Mouse (Mus musculus) c-Kit-positive CD71-positive TER-119-positive erythroid progenitor cells, embryonic 14.5 days (primary cell): ENCODE data around the gene Ptprn2.

Experiments used
- DNase-seq: peaks from one replicate; pipeline ENCODE4 v3.0.0-alpha.2; 2013; ENCODE audit warnings: low spot score

The Ptprn2 gene

DNA sequence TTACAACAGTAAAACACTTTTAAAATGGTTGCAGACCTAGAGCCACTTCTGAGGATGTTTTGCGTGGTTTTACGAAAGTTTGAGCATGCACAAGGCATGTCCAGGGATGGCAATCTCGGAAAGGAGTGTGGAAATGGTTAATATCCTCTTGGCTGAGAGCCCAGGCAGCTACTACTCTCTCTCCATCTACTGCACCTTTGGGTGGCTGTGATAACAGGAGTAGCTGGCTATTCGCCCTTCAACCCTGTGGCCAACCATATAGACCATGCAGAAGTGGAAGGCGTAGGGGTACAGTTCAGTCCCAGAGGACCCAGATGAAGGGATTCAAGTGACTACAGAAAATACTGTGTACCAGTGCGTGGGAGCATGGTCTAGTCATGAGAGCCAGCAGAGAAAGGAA, 655.9 kb downstream of the Ptprn2 start:
- DNase-seq = no peak

- no peak for DNase-seq
These were observed 663.7 kb downstream of the Ptprn2 start for GRCm38 (mm10) chr12:117149176-117149575.

DNA sequence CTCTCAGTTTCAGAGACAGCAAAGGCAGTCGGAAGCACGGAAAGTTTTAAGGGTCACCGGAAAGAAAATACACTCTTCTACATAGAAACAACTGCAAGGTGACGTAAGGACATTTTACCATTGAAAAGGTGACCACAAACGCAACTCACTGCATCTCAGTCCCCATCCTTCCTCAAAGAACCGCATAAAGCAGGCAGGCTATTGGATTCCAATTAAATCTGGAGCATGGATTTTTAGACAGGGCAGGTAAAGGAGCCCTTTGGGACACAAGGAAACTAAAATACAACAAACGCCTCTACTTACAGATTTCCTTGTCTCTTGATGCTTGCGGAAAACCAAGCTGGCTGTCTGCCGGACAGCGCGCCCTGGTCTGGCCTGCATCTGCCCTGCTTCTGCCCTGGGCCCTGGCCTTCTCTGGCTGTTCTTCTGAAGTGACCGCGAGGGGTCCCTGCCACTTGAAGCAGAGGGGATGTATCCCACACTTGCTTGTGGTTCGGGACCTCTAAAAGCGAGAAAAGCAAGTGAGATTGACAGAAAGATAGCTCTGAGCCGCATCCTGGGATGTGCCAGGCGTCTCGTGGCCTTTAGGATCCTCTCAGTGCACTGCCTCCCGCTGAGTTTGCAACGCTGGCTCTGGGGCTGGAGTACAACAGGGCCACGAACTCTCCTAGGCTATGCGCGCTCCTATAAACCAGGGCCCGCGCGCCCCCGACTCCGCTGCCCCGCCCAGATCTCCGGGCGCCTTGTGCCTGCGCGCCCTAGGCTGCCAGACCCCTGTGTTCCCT, 665.3 kb downstream of the Ptprn2 start:
- DNase-seq = no peak

GRCm38 (mm10) chr12:117151611-117152010, 666.1 kb downstream of the Ptprn2 start:
- no peak for DNase-seq

DNA sequence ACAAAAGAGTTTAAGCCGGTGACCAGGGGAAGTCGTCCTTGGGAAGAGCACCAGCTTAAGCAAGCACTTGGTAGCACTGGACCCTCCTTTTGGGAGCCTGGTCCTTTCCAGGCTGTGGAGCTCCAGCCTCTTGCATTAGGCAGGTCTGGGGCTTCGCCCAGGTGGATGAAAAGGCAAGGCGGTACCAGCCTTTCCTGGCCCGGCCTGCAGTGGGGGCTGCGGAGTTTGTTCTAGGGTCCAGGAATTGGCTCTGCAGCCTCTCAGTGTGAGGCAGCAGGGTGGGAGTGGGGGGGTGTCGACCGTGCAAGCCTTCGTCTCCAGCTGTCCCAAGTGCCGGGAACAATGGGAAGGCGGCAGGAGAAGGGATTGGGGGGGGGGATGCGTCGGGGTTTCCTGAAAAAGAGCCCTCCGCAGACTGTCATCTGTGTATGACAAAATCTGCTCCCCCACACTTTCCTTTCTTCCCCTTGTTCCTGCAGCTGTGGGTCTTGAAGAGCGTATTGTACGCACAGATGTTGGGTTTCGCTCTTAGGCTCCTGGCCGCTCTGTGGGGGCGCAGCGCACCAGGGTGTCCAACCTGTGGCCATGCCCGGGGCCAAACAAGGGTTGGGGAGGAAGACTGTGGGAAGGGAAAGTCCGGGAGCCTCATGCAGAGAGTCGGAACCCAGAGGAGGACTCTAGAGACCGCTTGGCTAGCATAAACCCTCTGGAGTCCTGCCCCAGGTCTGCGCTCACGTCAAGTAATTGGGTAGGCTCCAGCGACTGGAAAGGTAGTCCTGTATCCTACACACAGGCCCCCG, 667.0 kb downstream of the Ptprn2 start:
- DNase-seq = no peak

DNA sequence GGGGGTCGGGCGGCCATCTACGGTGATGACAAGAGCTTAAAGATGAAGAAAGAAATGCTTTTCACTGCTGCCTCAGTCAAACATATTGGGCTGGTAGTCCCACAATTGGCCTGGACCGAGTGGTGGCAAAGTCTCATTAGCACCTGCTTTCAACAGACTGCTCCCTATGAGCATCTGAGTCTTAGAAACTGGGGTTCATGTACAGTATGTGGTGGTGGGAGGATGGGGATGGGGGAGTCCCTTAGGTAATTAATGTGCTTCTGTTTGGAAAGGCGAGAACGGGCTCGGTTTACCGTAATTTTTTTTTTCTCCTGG, 667.6 kb downstream of the Ptprn2 start:
- DNase-seq = no peak

DNA sequence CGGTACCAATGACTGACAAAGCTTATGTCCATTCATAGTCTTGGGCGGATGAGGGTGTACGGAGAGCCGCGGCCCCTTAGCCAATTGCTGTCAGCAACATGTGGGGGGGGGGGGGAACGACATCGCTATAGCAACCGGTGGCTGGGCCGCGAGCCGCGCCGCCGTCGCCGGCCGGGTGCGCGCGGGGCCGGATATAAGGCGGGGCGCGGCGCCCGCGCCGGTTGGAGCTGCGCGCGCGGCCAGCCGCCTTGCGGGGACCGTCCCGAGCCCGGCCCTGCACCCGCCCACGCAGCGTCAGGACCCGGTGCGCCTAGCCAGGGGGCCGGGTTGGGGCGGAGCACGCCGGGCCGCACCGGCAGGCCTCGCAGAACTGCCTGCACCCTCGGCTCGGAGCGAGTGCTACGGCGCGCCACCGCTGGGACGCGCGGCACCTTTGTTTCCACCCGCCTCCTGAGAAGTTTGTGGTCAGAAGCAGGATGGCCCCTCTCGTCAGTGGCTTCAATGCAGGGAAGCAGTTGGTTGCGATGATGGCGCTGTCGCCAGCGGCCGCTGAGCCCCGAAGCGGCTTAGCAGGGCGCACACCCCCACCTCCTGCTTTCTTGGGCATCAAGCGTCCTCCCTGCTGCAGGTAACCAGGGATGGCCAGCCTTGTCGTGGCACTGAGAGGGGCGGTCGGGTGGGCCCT, 668.3 kb downstream of the Ptprn2 start:
- DNase-seq = no peak

DNA sequence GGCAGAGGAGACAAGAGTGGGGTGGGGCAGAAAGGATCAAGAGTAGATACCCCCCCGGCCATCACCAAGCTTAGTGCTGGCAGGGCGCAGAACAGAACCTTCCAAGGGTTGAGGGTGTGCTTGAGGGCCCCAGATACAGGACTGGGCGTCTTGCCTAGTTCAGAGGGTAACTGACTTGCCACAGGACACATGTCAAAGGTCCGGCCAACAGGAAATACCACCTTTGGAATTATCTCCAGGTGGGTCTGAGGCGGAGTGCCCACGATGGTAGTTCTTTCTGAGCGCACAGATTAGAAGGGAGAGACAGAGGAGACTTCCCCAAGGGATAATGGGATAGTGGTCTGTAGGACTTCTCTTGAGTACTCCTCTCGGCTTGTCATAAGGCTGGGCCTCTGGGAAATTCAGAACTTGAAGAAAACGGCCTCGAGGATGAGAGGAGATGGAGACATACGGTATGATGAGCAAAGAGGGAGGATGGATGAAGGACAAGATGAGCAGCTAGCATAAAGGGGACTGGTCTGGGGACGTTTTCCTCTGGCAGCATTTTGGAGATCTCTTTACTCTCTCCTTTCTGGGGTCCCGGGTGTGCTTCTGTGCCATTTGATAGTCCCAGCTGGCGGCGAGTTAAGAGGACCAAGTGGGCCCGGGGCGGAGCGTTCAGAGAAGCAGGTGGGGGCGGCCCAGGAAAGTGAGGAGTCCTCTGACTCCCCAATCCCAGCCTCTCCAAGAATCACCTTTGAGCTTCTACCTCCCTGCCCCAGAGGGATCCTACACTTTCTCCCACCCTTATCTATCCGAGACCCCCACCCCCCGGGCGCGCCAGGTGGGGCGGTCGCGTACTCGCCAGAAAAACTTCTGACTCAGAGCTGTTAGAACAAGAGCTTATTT, 669.1 kb downstream of the Ptprn2 start:
- DNase-seq = no peak

DNA sequence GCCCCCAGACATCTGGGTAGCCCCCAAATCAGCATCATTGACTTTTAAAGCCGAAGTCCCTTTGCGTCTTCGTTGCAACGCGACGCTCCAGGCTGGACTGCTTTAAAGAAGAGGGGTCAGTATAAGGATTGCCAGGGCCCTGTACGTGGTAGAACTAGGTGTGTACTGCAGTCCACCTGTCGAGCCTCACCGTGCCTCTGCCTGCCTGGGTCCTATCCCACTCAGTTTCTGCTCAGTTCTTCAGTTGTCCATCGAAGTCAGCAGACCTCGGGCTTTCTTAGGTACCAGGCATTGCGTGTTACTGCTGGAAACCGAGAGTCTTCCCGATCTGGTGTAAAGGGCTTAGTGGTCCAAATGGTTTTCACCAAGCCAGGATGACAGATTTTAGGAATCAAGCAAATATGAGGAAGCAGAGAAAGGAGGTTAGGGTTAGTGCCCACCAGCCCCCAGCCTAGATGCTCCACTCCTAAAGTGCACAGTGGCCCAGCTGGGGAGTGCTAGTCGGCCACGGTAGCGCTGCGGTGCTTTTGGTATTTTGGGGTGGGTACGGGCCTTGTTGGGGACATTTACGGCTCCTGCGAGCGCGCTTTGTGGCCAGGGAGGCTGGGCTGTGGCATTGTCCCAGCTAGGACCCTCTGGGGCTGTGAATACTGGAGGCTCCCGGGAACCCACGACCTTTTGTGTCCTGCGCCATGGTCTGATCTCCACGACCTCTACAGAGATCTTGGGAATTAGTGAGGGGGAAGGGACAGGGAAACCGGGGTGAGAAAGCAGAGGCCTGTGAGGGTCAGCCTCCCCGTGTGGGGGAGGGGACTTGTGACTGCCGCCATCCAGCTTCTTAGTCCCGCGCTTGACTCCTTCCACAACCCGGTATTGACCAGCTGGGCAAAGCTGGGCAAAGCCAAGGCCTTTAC, 670.0 kb downstream of the Ptprn2 start:
- DNase-seq = no peak

DNA sequence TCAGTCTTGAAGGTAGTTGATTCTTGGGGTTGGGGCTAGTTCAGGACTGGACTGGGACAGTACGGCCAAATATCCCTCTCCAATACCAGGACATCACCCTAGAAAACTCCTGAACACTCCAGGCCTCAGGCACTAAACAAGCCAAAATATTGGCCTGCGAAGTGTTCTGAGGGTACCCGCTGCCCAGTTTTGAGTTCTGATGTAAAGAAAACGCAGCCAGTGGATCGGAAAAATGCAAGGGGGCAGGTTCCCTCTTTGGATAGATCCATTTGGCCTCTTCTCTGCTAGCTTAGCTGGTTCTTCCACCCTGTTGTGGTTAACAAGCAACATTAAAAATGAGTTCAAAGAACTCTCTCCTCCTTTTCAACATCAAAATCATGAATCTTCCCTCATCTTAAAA, 670.7 kb downstream of the Ptprn2 start:
- no peak for DNase-seq

DNA sequence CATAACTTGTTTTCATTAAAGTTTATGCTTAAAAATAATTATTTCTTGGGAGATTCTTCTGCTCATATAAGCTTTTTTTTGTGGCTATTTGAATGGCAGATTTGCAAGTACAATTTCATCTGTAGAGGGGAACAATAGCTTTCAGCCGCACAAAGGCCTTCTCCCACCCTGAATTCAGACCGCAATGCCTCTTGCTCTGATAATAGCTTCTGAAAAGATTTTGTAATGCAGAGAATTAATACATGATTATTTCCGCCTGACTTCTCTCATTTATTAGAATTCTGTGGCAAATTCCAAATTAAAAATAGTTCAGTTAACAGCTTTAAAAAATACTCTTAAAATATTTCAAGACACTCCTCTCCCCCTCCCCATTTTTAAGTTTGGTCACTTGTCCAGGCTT, 671.3 kb downstream of the Ptprn2 start:
- DNase-seq = no peak

DNA sequence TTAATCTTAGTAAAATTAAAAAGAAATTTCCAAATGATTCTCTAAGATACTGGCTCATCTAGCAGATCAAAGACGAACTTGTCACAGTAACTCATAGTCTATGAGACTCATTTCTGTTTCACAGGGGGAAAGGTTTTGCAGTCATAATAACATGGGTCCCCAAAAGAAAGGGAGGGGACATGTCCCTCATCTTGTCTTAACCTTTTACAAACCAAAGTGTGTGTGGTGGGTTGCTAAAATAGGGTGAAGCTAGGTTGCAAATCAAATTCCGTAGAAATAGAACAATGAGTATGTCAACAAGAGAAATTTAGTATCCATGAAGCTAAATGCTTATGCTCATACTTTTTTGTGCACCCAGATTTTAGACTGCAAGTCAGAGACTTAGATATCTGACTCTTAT, 671.7 kb downstream of the Ptprn2 start:
- DNase-seq = no peak

DNA sequence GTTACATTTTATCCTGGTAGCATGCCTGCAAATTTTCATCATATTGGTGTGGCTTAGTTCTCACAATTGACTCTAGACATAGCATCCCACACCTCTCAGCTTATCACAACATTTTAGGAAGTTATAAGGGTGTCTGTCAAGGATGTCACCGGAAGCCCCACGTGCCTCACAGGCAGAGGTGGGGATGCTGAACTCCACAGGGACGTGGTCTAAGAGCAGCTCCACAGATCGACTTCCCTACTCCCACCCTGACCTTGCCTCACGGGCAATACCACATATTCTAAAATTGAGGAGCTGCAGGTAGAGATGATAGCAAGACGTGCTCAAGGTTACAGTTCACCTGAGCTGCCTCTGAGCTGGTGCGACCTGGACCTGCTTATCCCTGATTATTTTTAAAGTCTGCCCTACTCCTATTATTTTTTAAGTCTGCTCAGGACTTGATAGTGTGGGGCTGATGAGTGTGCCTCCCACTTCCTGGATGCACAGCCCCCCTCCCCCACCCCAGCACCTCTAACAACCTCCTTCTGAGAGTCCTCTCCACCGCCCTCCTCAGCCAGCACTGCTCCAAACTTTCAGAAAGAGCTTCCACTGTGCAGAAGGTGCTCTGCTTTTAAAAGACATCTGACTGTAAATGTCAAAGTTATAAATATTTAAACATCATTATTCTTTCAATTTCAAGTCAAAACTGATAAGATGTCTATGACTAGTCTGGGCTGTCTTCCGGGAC, 672.3 kb downstream of the Ptprn2 start:
- no peak for DNase-seq

DNA sequence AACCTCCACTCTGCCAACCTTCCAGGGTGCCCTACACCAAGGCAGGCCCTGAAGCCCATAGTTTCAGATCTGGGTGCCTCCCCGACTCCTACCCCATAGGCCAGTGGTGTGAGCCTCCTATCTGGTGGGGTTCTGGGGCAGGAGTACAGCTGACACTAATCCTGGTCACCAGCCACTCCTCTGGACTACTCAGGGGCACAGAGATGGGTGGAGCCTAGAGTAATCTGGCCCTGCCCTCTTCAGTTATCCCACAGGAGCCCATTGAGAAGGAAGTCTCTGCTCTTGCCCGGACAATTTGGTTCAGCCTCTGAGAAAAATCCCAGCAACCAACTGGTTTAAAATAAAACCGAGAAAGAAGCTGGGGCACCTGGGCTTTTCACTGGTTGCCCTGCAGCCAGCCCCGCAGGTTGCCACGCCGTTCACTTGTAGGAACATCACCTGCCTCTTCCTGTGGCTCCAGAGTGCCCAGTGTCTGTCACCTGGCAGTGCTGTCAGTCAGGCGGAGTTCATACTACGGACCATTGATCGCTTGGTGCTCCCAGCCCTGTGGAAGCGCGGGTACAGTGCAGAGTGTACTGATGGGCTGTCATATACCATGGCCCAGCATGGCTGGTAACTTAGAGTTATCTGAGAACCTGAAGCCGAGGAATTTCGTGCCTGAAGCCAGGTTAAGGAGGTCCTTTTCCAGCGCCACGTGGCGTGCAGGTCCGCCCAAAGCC, 673.6 kb downstream of the Ptprn2 start:
- no peak for DNase-seq

DNA sequence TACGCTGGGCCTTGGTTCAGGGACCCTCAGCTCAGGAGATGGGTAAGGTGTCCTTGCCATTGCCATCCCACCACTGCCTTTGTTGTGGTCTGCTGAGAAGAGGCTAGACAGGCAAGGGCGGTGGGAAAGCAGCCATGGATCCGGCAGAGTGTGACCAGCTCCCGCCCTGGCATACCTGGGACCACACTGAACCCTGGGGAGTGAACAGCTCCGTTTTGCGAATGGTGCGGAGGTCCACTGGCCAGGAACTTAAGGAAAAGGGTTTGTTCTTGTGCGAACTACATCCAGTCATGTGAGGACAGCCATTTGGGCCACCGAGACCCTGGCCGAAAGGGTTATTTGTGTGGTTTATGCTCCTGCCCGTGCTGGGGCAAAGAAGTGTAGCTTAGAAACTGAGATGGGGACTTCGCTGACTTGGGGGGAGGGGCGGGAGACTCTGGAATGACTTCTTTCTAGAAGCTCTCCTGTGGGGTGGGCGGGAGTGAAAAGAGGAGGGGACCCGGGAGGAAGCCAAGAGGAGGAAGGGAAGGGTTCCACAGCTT, 674.2 kb downstream of the Ptprn2 start:
- DNase-seq = no peak

GRCm38 (mm10) chr12:117160211-117160891, 674.8 kb downstream of the Ptprn2 start:
- no peak for DNase-seq

GRCm38 (mm10) chr12:117162180-117162579, 676.7 kb downstream of the Ptprn2 start:
- no peak for DNase-seq

DNA sequence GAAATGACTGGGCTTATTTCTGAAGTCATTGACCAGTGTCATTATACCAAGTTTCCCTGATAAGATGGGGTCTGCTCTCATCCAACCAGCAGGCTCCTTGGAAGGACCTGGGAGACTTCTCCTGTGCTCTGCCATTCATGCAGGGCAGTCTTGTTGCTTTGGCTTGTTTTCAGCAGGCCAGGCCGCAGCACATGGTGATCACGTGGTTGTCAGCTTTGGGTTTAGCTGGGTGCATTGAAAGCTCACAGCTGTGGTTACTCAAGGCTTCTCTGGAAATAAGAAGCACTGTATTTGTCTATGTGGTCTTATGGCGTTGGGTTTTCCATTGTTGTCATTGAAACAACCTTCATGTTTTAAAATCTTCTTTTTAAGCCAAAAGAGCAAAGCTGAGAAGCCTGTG, 678.3 kb downstream of the Ptprn2 start:
- DNase-seq = no peak

DNA sequence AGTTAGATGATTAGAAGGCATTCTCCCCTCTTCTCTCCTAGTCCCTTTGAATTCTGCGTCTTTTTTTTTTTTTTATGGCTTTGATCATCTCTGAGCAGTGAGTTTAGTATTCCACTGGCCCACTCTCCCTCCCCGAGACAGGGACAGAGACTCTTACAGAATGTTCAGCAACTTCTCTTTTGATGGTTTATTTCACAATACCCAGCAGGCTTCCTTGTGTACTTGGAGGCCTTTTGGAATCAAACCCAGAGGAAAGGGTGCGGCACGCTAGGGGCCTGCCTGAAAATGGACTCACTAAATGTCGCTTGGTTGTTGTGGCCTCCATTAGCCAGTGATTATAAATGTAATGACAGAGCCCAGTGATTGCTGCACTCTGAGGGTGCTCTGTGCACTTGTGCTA, 680.7 kb downstream of the Ptprn2 start:
- no peak for DNase-seq
